In the genomic region with DNA sequence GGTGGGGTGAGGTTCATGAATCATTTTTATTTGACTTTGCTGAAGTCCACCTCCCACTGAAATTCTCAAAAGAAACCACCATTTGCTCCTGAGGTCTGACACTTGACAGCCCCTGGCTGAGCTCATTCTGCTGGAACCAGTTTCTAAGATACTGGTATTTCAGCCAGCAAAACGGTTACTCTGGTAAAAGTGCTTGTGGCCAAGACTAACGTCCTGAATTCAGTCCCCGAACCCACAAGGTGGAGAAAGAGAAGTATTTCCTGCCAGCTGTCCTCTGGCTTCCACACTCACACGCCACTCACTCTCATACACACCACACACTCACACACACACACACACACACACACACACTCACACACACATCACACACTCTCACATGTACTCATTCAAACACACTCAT, we compare ENCODE assay signal across 19 mouse cellular contexts. TPM values are rescaled to one million over a fixed set of nuclear protein-coding genes. Genes with fewer than 3 reads are reported as not detected.
A peak's percentile ranks its signal among the peaks of the same experiment; 100 is the strongest.
DNase-seq lines count a peak whose midpoint lies in the region; ATAC-seq and TF ChIP-seq lines count a peak whose summit lies in the region.
"Had no signal": no experiment of that assay in that cellular context is flagged by ENCODE, and none has a peak within 500 bp of the region (broad histone marks: within the 10 kb centered on the region; RNA-seq: fewer than 3 reads in every experiment).

No protein-coding gene starts in this region.

- no peak for TF ChIP-seq CTCF in Patski (IDR thresholded peaks at IDR 0.05)

- H3K9me3 ChIP-seq in liver, embryonic 13.5 days (replicated peaks) = no peaks in the 10 kb centered on the region
- H3K9me3 ChIP-seq in liver, embryonic 11.5 days (ENCODE audit: control insufficient read depth, low read length) = no peaks in the 10 kb centered on the region
- H3K9me3 ChIP-seq: embryonic facial prominence, embryonic 12.5 days; heart, embryonic 10.5 days; hindbrain, embryonic 13.5 days; intestine, embryonic 15.5 days had no signal

- WGBS in liver, embryonic 13.5 days (ENCODE audit: insufficient replicate concordance) = 30% methylated on average over 4 of the region's 4 CpGs
- 37% methylated on average over 4 of the region's 4 CpGs for whole genome bisulfite sequencing in liver, embryonic 11.5 days

- POLR2A ChIA-PET in Patski (lab: Charles Lee) = no interaction called here

- no peak for DNase-seq in liver, embryonic 13.5 days
- DNase-seq in liver, embryonic 11.5 days (ENCODE audit: low spot score) = no peak
- DNase-seq in 416B (ENCODE audit: low read depth) = peak; percentile 80
- peak; percentile 34 for DNase-seq in Patski (ENCODE audit: low read depth, low spot score)
- no peak for DNase-seq in urinary bladder, postnatal 25 days (ENCODE audit: low spot score)
- DNase-seq in left cerebral cortex, adult 11 months (ENCODE audit: low spot score) = no peak
- DNase-seq: adrenal gland, postnatal 10 days; cerebellum, adult 11-12 months; cerebellum, adult 9-10 months; cerebellum, postnatal 25 days; gastrocnemius, postnatal 10 days; heart, adult 18-20 months; heart, postnatal 10 days; heart, postnatal 4 days had no signal

- no peak overlapping the region; the same call in 1 of the 2 replicates for H3K9ac ChIP-seq in liver, embryonic 13.5 days
- no peak overlapping the region for H3K9ac ChIP-seq in liver, embryonic 11.5 days (ENCODE audit: low read depth, low read length)
- H3K9ac ChIP-seq: embryonic facial prominence, embryonic 12.5 days; hindbrain, embryonic 13.5 days; intestine, embryonic 15.5 days had no signal

- no peak overlapping the region for H3K4me3 ChIP-seq in liver, embryonic 13.5 days (replicated peaks)
- no peak overlapping the region for H3K4me3 ChIP-seq in liver, embryonic 11.5 days (ENCODE audit: low read depth, low read length)
- H3K4me3 ChIP-seq: embryonic facial prominence, embryonic 12.5 days; heart, embryonic 10.5 days; hindbrain, embryonic 13.5 days; intestine, embryonic 15.5 days had no signal

- H3K27me3 ChIP-seq in liver, embryonic 13.5 days = peaks cover 12% of the 10 kb centered on the region; the same call in 1 of the 2 replicates
- peaks cover 2% of the 10 kb centered on the region for H3K27me3 ChIP-seq in liver, embryonic 11.5 days (replicated peaks; ENCODE audit: control insufficient read depth, insufficient read depth, low read length)
- peaks cover under 1% of the 10 kb centered on the region for H3K27me3 ChIP-seq in Patski
- H3K27me3 ChIP-seq: intestine, embryonic 15.5 days had no signal

- H3K36me3 ChIP-seq in liver, embryonic 13.5 days = no peaks in the 10 kb centered on the region
- H3K36me3 ChIP-seq in liver, embryonic 11.5 days (ENCODE audit: control insufficient read depth, insufficient read depth, low read length) = no peaks in the 10 kb centered on the region
- H3K36me3 ChIP-seq: embryonic facial prominence, embryonic 12.5 days; heart, embryonic 10.5 days; hindbrain, embryonic 13.5 days; intestine, embryonic 15.5 days had no signal

- H3K4me1 ChIP-seq in liver, embryonic 13.5 days (replicated peaks) = peaks cover 42% of the 10 kb centered on the region
- peaks cover 17% of the 10 kb centered on the region for H3K4me1 ChIP-seq in liver, embryonic 11.5 days (replicated peaks; ENCODE audit: control insufficient read depth, insufficient read depth, low read length)

- CTCF ChIA-PET in Patski (lab: Charles Lee) = interaction anchor here (1.4 to 6.5 kb wide), 5 partner anchors 10 to 193 kb away, joined by 3 to 56 read pairs (median 4); no protein-coding TSS in a partner anchor

- in situ Hi-C loops in Patski (cut with MboI; ENCODE audit: low pct_unique_long_range_greater_than_20kb) = loop anchor here (5.0 kb wide), 1 partner anchor 191 kb away; no protein-coding TSS in a partner anchor

- no peak overlapping the region for H3K4me2 ChIP-seq in liver, embryonic 13.5 days
- H3K4me2 ChIP-seq in liver, embryonic 11.5 days = no peak overlapping the region
- H3K4me2 ChIP-seq: embryonic facial prominence, embryonic 12.5 days; hindbrain, embryonic 13.5 days; intestine, embryonic 15.5 days had no signal

- H3K27ac ChIP-seq in liver, embryonic 13.5 days = peak overlapping the region; percentile 2; the same call in 1 of the 2 replicates
- no peak overlapping the region for H3K27ac ChIP-seq in liver, embryonic 11.5 days (ENCODE audit: low read depth, low read length)
- H3K27ac ChIP-seq: embryonic facial prominence, embryonic 12.5 days; heart, embryonic 10.5 days; hindbrain, embryonic 13.5 days; intestine, embryonic 15.5 days had no signal

- ATAC-seq in liver, embryonic 13.5 days (ENCODE audit: low read depth) = no peak
- no peak for ATAC-seq in liver, embryonic 11.5 days (replicated peaks; ENCODE audit: low FRiP score)
- ATAC-seq in Patski = no peak
- ATAC-seq: forebrain, embryonic 14.5 days; intestine, embryonic 15.5 days had no signal

RNA-seq across cellular contexts. Expression of a gene that starts 26.0 kb away (rescaled TPM):
- polyA plus RNA-seq in liver, embryonic 13.5 days (2015; fragmentation: Nextera tagmentation; extraction: Ambion mirVana) = 3.4 and 3.8 TPM in 2 replicates
- 10.2 and 13.2 TPM in 2 replicates for polyA plus RNA-seq in liver, embryonic 11.5 days (2014; fragmentation: Nextera tagmentation; extraction: Ambion mirVana)
- 0.49 TPM for polyA plus RNA-seq in Patski (2021)

Comparison
In these comparisons a context has a peak if more than half of its experiments do, and no peak if none do; other contexts are left out.
1. DNase-seq: peak in 416B (single experiment) and Patski (single experiment); none in liver, embryonic 13.5 days (single experiment), liver, embryonic 11.5 days (single experiment), urinary bladder, postnatal 25 days (single experiment) and left cerebral cortex, adult 11 months (single experiment).